Comparison of ENCODE assay signal across 9 mouse cellular contexts in the genomic region with DNA sequence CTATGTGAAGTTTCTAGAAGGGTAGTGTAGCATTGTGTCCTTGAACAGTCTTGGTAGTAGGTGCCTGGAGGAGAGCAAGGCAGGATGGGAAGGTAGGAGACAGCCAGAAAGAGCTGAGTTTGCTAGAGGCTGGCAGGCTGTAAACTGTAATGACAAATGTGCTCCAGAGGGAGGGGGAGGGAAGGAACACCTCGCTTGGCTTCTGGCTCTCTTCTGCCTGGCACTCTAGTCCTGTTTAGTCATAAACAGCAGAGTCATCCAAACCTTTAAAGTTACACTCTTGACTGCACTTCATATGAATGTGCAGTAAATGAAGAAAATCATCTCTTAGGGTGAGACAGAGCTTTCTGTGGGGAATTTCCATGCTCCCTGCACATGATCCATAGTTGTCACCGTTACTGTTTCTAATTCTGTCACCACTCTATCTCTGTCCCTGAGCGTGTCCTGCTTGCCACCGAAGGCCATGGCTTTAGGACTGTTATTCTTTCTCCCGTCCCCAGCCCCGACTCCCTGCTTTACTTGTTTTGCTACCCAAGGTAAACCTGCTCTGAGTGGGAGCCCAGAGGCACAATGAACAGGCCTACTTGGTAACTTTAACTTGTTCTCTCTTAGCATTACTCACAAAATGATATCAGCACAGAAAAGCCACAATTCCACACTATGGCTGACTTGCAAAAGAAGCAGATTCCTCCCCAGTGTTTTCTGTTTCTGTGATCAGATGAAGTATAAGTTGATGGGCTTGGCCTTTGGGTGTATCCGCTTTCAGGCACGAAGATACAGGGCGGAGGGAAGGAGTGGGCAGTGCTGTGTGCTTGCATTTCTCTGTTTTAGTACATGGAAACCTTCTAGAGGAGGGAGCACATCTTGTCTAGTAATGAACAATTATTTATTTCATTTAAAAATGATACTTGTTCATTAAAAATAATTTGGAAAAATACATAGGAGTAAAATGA.
DNase-seq lines count a peak whose midpoint lies in the region; ATAC-seq lines count a peak whose summit lies in the region.
"Had no signal": no experiment of that assay in that cellular context is flagged by ENCODE, and none has a peak within 500 bp of the region (broad histone marks: within the 10 kb centered on the region; RNA-seq: fewer than 3 reads in every experiment).

No protein-coding gene starts in this region.

- 79% methylated on average over 9 of the region's 9 CpGs for WGBS in forebrain, embryonic 14.5 days

- DNase-seq in left cerebral cortex, adult 11 months (ENCODE audit: low spot score), result peak; percentile 21
- no peak for DNase-seq in left cerebral cortex, postnatal 4 days
- DNase-seq in adrenal gland, adult 8-10 months, result peak; percentile 65
- DNase-seq in forebrain, embryonic 14.5 days (ENCODE audit: low spot score), result peak; percentile 66
- DNase-seq in heart, postnatal 25 days (ENCODE audit: low spot score), result peak; percentile 26
- DNase-seq in left cerebral cortex, postnatal 25 days (ENCODE audit: low spot score in 2 of 2), result peak; percentile 13 to 80
- no peak for DNase-seq in neural tube, embryonic 10.5 days (ENCODE audit: extremely low spot score, low spot score)

- no peaks in the 10 kb centered on the region for H3K4me1 ChIP-seq in forebrain, embryonic 14.5 days (ENCODE audit: control insufficient read depth, insufficient read depth, low read length)
- H3K4me1 ChIP-seq: hindbrain, embryonic 15.5 days had no signal

- H3K36me3 ChIP-seq in forebrain, embryonic 14.5 days (ENCODE audit: control insufficient read depth, insufficient read depth, low read length), result no peaks in the 10 kb centered on the region
- H3K36me3 ChIP-seq: hindbrain, embryonic 15.5 days had no signal

- H3K4me2 ChIP-seq in forebrain, embryonic 14.5 days (ENCODE audit: low read length), result no peak overlapping the region
- H3K4me2 ChIP-seq: hindbrain, embryonic 15.5 days had no signal

- no peak overlapping the region for H3K4me3 ChIP-seq in forebrain, embryonic 14.5 days (ENCODE audit: low read depth, low read length)
- H3K4me3 ChIP-seq: hindbrain, embryonic 15.5 days had no signal

- no peak overlapping the region for H3K9ac ChIP-seq in forebrain, embryonic 14.5 days (ENCODE audit: low read length)
- H3K9ac ChIP-seq: hindbrain, embryonic 15.5 days had no signal

- no peaks in the 10 kb centered on the region for H3K27me3 ChIP-seq in forebrain, embryonic 14.5 days (replicated peaks; ENCODE audit: control insufficient read depth, insufficient read depth, low read length)
- H3K27me3 ChIP-seq: hindbrain, embryonic 15.5 days had no signal

- no peaks in the 10 kb centered on the region for H3K9me3 ChIP-seq in forebrain, embryonic 14.5 days (replicated peaks; ENCODE audit: control insufficient read depth, low read length)
- H3K9me3 ChIP-seq: hindbrain, embryonic 15.5 days had no signal

- peak; percentile 65; the same call in 1 of the 2 replicates for ATAC-seq in forebrain, embryonic 14.5 days
- ATAC-seq in erythroid progenitor cell, adult 5-6 weeks (replicated peaks; ENCODE audit: low FRiP score, poor library complexity, severe bottlenecking), result no peak

- intact Hi-C loops in left cerebral cortex, postnatal 4 days (cut with DNase I), result no loop called here
- intact Hi-C loops in heart, postnatal 25 days (cut with DNase I), result loop anchor here (2.0 kb wide), 1 partner anchor 59 kb away; no protein-coding TSS in a partner anchor
- intact Hi-C loops in left cerebral cortex, postnatal 25 days (cut with DNase I), result no loop called here

- H3K27ac ChIP-seq in forebrain, embryonic 14.5 days (ENCODE audit: low read depth, low read length), result no peak overlapping the region
- H3K27ac ChIP-seq: hindbrain, embryonic 15.5 days had no signal

Comparison
In these comparisons a context has a peak if more than half of its experiments do, and no peak if none do; other contexts are left out.
1. DNase-seq: peak in left cerebral cortex, adult 11 months (single experiment), adrenal gland, adult 8-10 months (single experiment), forebrain, embryonic 14.5 days (single experiment), heart, postnatal 25 days (single experiment) and left cerebral cortex, postnatal 25 days (2 of 2); none in left cerebral cortex, postnatal 4 days (single experiment) and neural tube, embryonic 10.5 days (single experiment).